Comparison of ENCODE assay signal across 12 mouse cellular contexts in genomic region chr9:41526126-41526525, GRCm38 (mm10).
DNase-seq lines count a peak whose midpoint lies in the region; ATAC-seq lines count a peak whose summit lies in the region.
"Had no signal": no experiment of that assay in that cellular context is flagged by ENCODE, and none has a peak within 500 bp of the region (broad histone marks: within the 10 kb centered on the region; RNA-seq: fewer than 3 reads in every experiment).

No protein-coding gene starts in this region.

- H3K36me3 ChIP-seq in heart, embryonic 10.5 days: no peaks in the 10 kb centered on the region
- H3K36me3 ChIP-seq in embryonic facial prominence, embryonic 13.5 days: peaks cover 28% of the 10 kb centered on the region
- H3K36me3 ChIP-seq in hindbrain, embryonic 16.5 days (ENCODE audit: control insufficient read depth, insufficient read depth, low read length): no peaks in the 10 kb centered on the region
- H3K36me3 ChIP-seq: lung, embryonic 15.5 days had no signal

- no peak for ATAC-seq in embryonic facial prominence, embryonic 13.5 days (ENCODE audit: insufficient number of reproducible peaks, insufficient read depth, low FRiP score, low TSS enrichment, low read depth)
- ATAC-seq in hindbrain, embryonic 16.5 days: peak; percentile 21; the same call in 1 of the 2 replicates

- no peak overlapping the region for H3K27ac ChIP-seq in heart, embryonic 10.5 days
- H3K27ac ChIP-seq in embryonic facial prominence, embryonic 13.5 days: peak overlapping the region; percentile 88; the same call in 1 of the 2 replicates
- H3K27ac ChIP-seq in hindbrain, embryonic 16.5 days (ENCODE audit: low read depth, low read length): peak overlapping the region; percentile 75
- H3K27ac ChIP-seq: lung, embryonic 15.5 days had no signal

- no peaks in the 10 kb centered on the region for H3K9me3 ChIP-seq in heart, embryonic 10.5 days
- no peaks in the 10 kb centered on the region for H3K9me3 ChIP-seq in embryonic facial prominence, embryonic 13.5 days
- H3K9me3 ChIP-seq in hindbrain, embryonic 16.5 days (ENCODE audit: control insufficient read depth, low read length): no peaks in the 10 kb centered on the region
- H3K9me3 ChIP-seq: lung, embryonic 15.5 days had no signal

- 71% methylated on average over 8 of the region's 8 CpGs for WGBS in heart, embryonic 10.5 days
- WGBS in embryonic facial prominence, embryonic 13.5 days: 58% methylated on average over 8 of the region's 8 CpGs
- WGBS in hindbrain, embryonic 16.5 days: 30% methylated on average over 8 of the region's 8 CpGs

- no peak overlapping the region for H3K9ac ChIP-seq in embryonic facial prominence, embryonic 13.5 days
- no peak overlapping the region for H3K9ac ChIP-seq in hindbrain, embryonic 16.5 days (ENCODE audit: low read depth, low read length)
- H3K9ac ChIP-seq: lung, embryonic 15.5 days had no signal

- peak overlapping the region; percentile 9; the same call in 1 of the 2 replicates for H3K4me2 ChIP-seq in embryonic facial prominence, embryonic 13.5 days
- H3K4me2 ChIP-seq in hindbrain, embryonic 16.5 days (ENCODE audit: low read length): peak overlapping the region; percentile 18; the same call in 1 of the 2 replicates
- H3K4me2 ChIP-seq: lung, embryonic 15.5 days had no signal

- peaks cover 12% of the 10 kb centered on the region; the same call in 1 of the 2 replicates for H3K4me1 ChIP-seq in heart, embryonic 10.5 days
- peaks cover 30% of the 10 kb centered on the region for H3K4me1 ChIP-seq in embryonic facial prominence, embryonic 13.5 days
- peaks cover 20% of the 10 kb centered on the region for H3K4me1 ChIP-seq in hindbrain, embryonic 16.5 days (ENCODE audit: control insufficient read depth, insufficient read depth, low read depth, low read length)

- H3K4me3 ChIP-seq in heart, embryonic 10.5 days: no peak overlapping the region
- no peak overlapping the region for H3K4me3 ChIP-seq in embryonic facial prominence, embryonic 13.5 days
- no peak overlapping the region for H3K4me3 ChIP-seq in hindbrain, embryonic 16.5 days (ENCODE audit: low read length)
- H3K4me3 ChIP-seq: lung, embryonic 15.5 days had no signal

- peak; percentile 90 for DNase-seq in heart, adult 11 months
- no peak for DNase-seq in heart, embryonic 10.5 days (ENCODE audit: low spot score)
- peak; percentile 16 for DNase-seq in A20 (ENCODE audit: low read depth, low spot score)
- DNase-seq in natural killer cell, adult 2 months (ENCODE audit: low spot score in 2 of 2): no peak
- DNase-seq in frontal cortex, postnatal 25 days (ENCODE audit: low spot score in 2 of 2): no peak
- no peak for DNase-seq in urinary bladder, postnatal 10 days (ENCODE audit: low spot score)
- DNase-seq: cerebellum, adult 11 months; spleen, adult 18-20 months; thymus, postnatal 36 days had no signal

- no peaks in the 10 kb centered on the region for H3K27me3 ChIP-seq in heart, embryonic 10.5 days (ENCODE audit: insufficient read depth, poor library complexity, severe bottlenecking)
- H3K27me3 ChIP-seq in embryonic facial prominence, embryonic 13.5 days: no peaks in the 10 kb centered on the region
- H3K27me3 ChIP-seq in hindbrain, embryonic 16.5 days (replicated peaks; ENCODE audit: control insufficient read depth, insufficient read depth, low read length): no peaks in the 10 kb centered on the region
- H3K27me3 ChIP-seq: lung, embryonic 15.5 days had no signal

Comparison
In these comparisons a context has a peak if more than half of its experiments do, and no peak if none do; other contexts are left out.
1. DNase-seq: peak in heart, adult 11 months (single experiment) and A20 (single experiment); none in heart, embryonic 10.5 days (single experiment), natural killer cell, adult 2 months (0 of 2), frontal cortex, postnatal 25 days (0 of 2) and urinary bladder, postnatal 10 days (single experiment).